Mouse (Mus musculus): Measurements from ENCODE around the gene Zfand4. TPM values are rescaled to one million over a fixed set of nuclear protein-coding genes. Genes with fewer than 3 reads are reported as not detected.

Gene Zfand4
- polyA plus RNA-seq, 1 experiment from 2014 or later, result 2.9 TPM

GRCm38 (mm10) chr6:116358056-116358455, 94.0 kb downstream of the Zfand4 start:
- WGBS, result 55% methylated on average over 8 of the region's 8 CpGs
- DNase-seq (ENCODE audit: low spot score), result no peak
- H3K36me3 ChIP-seq (ENCODE audit: insufficient read depth, low read length), result no peaks in the 10 kb centered on the region
- H3K4me3 ChIP-seq (ENCODE audit: low read depth, low read length), result no peak overlapping the region
- TF ChIP-seq CTCF (IDR thresholded peaks at IDR 0.05), result no peak
- TF ChIP-seq EP300 (IDR thresholded peaks at IDR 0.05), result no peak
- no peaks in the 10 kb centered on the region for H3K27me3 ChIP-seq (replicated peaks; ENCODE audit: insufficient read depth, low read length)
- no peak for ATAC-seq
- no peak overlapping the region for H3K27ac ChIP-seq (ENCODE audit: low read length)
- no peak overlapping the region for H3K9ac ChIP-seq (replicated peaks; ENCODE audit: low read depth)
- H3K4me1 ChIP-seq (ENCODE audit: insufficient read depth, low read depth, low read length), result no peaks in the 10 kb centered on the region
- no peak overlapping the region for H3K4me2 ChIP-seq (replicated peaks; ENCODE audit: low read depth, low read length)
- H3K9me3 ChIP-seq (ENCODE audit: low read length), result no peaks in the 10 kb centered on the region

GRCm38 (mm10) chr6:116359256-116359655, 95.2 kb downstream of the Zfand4 start:
- peak; percentile 68 for ATAC-seq
- H3K9me3 ChIP-seq (ENCODE audit: low read length), result no peaks in the 10 kb centered on the region
- H3K36me3 ChIP-seq (ENCODE audit: insufficient read depth, low read length), result no peaks in the 10 kb centered on the region
- peak; percentile 61 for DNase-seq (ENCODE audit: low spot score)
- H3K4me3 ChIP-seq (ENCODE audit: low read depth, low read length), result no peak overlapping the region
- H3K4me1 ChIP-seq (ENCODE audit: insufficient read depth, low read depth, low read length), result no peaks in the 10 kb centered on the region
- no peak overlapping the region for H3K9ac ChIP-seq (replicated peaks; ENCODE audit: low read depth)
- 72% methylated on average over 3 of the region's 3 CpGs for WGBS
- no peak overlapping the region for H3K4me2 ChIP-seq (replicated peaks; ENCODE audit: low read depth, low read length)
- no peak overlapping the region for H3K27ac ChIP-seq (ENCODE audit: low read length)
- TF ChIP-seq EP300 (IDR thresholded peaks at IDR 0.05) (no peak), CTCF (IDR thresholded peaks at IDR 0.05) (no peak)
- no peaks in the 10 kb centered on the region for H3K27me3 ChIP-seq (replicated peaks; ENCODE audit: insufficient read depth, low read length)

- Histone ChIP-seq H3K4me1 (ENCODE audit: insufficient read depth, low read depth, low read length) (no peaks in the 10 kb centered on the region), H3K27ac (ENCODE audit: low read length) (no peak overlapping the region), H3K27me3 (replicated peaks; ENCODE audit: insufficient read depth, low read length) (no peaks in the 10 kb centered on the region), H3K4me3 (ENCODE audit: low read depth, low read length) (no peak overlapping the region), H3K9ac (replicated peaks; ENCODE audit: low read depth) (no peak overlapping the region), H3K36me3 (ENCODE audit: insufficient read depth, low read length) (no peaks in the 10 kb centered on the region), H3K9me3 (ENCODE audit: low read length) (no peaks in the 10 kb centered on the region), H3K4me2 (replicated peaks; ENCODE audit: low read depth, low read length) (no peak overlapping the region)
- WGBS, result 86% methylated on average over 3 of the region's 3 CpGs
- no peak for DNase-seq (ENCODE audit: low spot score)
- TF ChIP-seq CTCF (IDR thresholded peaks at IDR 0.05), result no peak
- no peak for ATAC-seq
These were observed 97.4 kb downstream of the Zfand4 start for GRCm38 (mm10) chr6:116361463-116361862.

DNA sequence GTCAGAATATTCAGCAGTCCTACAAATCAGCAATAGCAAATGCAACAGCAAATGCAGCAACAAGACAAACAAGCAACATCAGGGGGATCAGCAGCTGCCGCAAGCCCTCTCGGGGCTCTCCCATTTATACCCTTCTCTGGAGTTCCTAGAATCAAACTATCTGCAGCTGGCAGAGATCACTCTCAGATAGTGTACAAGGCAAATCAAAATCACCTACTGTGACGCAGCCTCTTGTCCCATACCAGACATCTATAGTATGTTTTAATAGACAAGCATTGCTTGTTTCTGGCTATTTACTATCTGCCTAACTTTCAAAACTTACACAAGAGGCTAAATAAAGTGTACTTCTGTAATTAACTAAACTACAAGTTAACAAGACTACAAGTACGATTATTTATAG, 98.0 kb downstream of the Zfand4 start:
- no peak overlapping the region for H3K9ac ChIP-seq (replicated peaks; ENCODE audit: low read depth)
- H3K4me1 ChIP-seq (ENCODE audit: insufficient read depth, low read depth, low read length), result no peaks in the 10 kb centered on the region
- no peak overlapping the region for H3K27ac ChIP-seq (ENCODE audit: low read length)
- H3K4me3 ChIP-seq (ENCODE audit: low read depth, low read length), result no peak overlapping the region
- DNase-seq (ENCODE audit: low spot score) (peak; percentile 59), ATAC-seq (peak; percentile 64)
- no peaks in the 10 kb centered on the region for H3K9me3 ChIP-seq (ENCODE audit: low read length)
- no peaks in the 10 kb centered on the region for H3K27me3 ChIP-seq (replicated peaks; ENCODE audit: insufficient read depth, low read length)
- TF ChIP-seq EP300 (IDR thresholded peaks at IDR 0.05) (peak; percentile 67), CTCF (IDR thresholded peaks at IDR 0.05) (no peak)
- 72% methylated on average over 4 of the region's 4 CpGs for WGBS
- no peaks in the 10 kb centered on the region for H3K36me3 ChIP-seq (ENCODE audit: insufficient read depth, low read length)
- H3K4me2 ChIP-seq (replicated peaks; ENCODE audit: low read depth, low read length), result no peak overlapping the region

DNA sequence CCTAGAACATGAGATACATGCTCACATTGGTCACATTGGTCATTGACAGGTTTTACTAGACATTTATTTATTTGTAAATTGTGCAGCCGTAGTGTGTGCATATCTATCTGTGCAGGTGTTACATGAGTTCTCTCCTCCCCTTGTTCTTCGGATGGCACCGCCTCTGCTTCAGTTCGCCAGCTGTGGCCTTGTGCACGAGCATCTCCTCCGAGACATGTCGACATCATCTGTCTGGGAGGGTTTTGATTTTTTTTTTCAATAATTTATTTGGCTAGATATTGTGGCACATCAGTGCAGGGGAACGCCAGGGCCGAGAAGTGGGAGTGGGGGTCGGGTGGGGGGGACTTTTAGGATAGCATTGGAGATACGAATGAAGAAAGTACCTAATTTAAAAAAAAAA, 103.9 kb downstream of the Zfand4 start:
- ATAC-seq (no peak), DNase-seq (ENCODE audit: low spot score) (no peak)
- H3K4me2 ChIP-seq (replicated peaks; ENCODE audit: low read depth, low read length), result no peak overlapping the region
- 77% methylated on average over 11 of the region's 11 CpGs for WGBS
- TF ChIP-seq CTCF (IDR thresholded peaks at IDR 0.05) (no peak), EP300 (IDR thresholded peaks at IDR 0.05) (no peak)
- H3K36me3 ChIP-seq (ENCODE audit: insufficient read depth, low read length), result no peaks in the 10 kb centered on the region
- H3K27ac ChIP-seq (ENCODE audit: low read length), result no peak overlapping the region
- no peaks in the 10 kb centered on the region for H3K27me3 ChIP-seq (replicated peaks; ENCODE audit: insufficient read depth, low read length)
- no peaks in the 10 kb centered on the region for H3K4me1 ChIP-seq (ENCODE audit: insufficient read depth, low read depth, low read length)
- H3K4me3 ChIP-seq (ENCODE audit: low read depth, low read length), result no peak overlapping the region
- no peaks in the 10 kb centered on the region for H3K9me3 ChIP-seq (ENCODE audit: low read length)
- H3K9ac ChIP-seq (replicated peaks; ENCODE audit: low read depth), result no peak overlapping the region

GRCm38 (mm10) chr6:116369811-116370210, 105.8 kb downstream of the Zfand4 start:
- Histone ChIP-seq H3K27me3 (replicated peaks; ENCODE audit: insufficient read depth, low read length) (no peaks in the 10 kb centered on the region), H3K4me2 (replicated peaks; ENCODE audit: low read depth, low read length) (no peak overlapping the region), H3K9ac (replicated peaks; ENCODE audit: low read depth) (no peak overlapping the region), H3K27ac (ENCODE audit: low read length) (no peak overlapping the region), H3K4me3 (ENCODE audit: low read depth, low read length) (no peak overlapping the region), H3K9me3 (ENCODE audit: low read length) (no peaks in the 10 kb centered on the region), H3K36me3 (ENCODE audit: insufficient read depth, low read length) (no peaks in the 10 kb centered on the region), H3K4me1 (ENCODE audit: insufficient read depth, low read depth, low read length) (no peaks in the 10 kb centered on the region; the same call in 1 of the 2 replicates)
- TF ChIP-seq EP300 (IDR thresholded peaks at IDR 0.05) (no peak), CTCF (IDR thresholded peaks at IDR 0.05) (no peak)
- 92% methylated on average over 1 of the region's 1 CpGs for WGBS
- DNase-seq (ENCODE audit: low spot score), result no peak
- no peak for ATAC-seq

Data from lung, postnatal 0 days (tissue).